In genomic region chr3:79045251-79045650, GRCm38 (mm10) we compare ENCODE assay signal across 27 mouse cellular contexts.
"Had no signal": no experiment of that assay in that cellular context is flagged by ENCODE, and none has a peak within 500 bp of the region (broad histone marks: within the 10 kb centered on the region; RNA-seq: fewer than 3 reads in every experiment).

No protein-coding gene starts in this region.

- H3K4me3 ChIP-seq: embryonic facial prominence, embryonic 10.5 days; embryonic facial prominence, embryonic 12.5 days; embryonic facial prominence, embryonic 13.5 days; embryonic facial prominence, embryonic 15.5 days; erythroblast, embryonic 14.5 days; forebrain, embryonic 10.5 days; forebrain, embryonic 12.5 days; forebrain, embryonic 13.5 days; forebrain, embryonic 15.5 days; gastrocnemius, adult 2 months; heart, adult 2 months had no signal

- H3K9ac ChIP-seq: embryonic facial prominence, embryonic 12.5 days; embryonic facial prominence, embryonic 13.5 days; embryonic facial prominence, embryonic 15.5 days; forebrain, embryonic 12.5 days; forebrain, embryonic 13.5 days; forebrain, embryonic 15.5 days; forebrain, postnatal 0 days had no signal

- DNase-seq: cerebellum, adult 8-10 months; cerebellum, adult 9-10 months; cerebellum, adult 9-11 months; cerebellum, postnatal 10 days; cerebellum, postnatal 14 days; cerebellum, postnatal 25 days; cerebellum, postnatal 36 days; embryo, embryonic 11 days; forebrain, postnatal 0 days; gastrocnemius, adult 2 months; gastrocnemius, postnatal 10 days; gastrocnemius, postnatal 14 days; gastrocnemius, postnatal 25 days; gastrocnemius, postnatal 36 days; heart, adult 18-20 months; heart, adult 2 months had no signal

- ATAC-seq: forebrain, embryonic 13.5 days; forebrain, embryonic 14.5 days; forebrain, embryonic 15.5 days; forebrain, embryonic 16.5 days; forebrain, postnatal 0 days had no signal

- H3K36me3 ChIP-seq: embryonic facial prominence, embryonic 10.5 days; embryonic facial prominence, embryonic 12.5 days; embryonic facial prominence, embryonic 13.5 days; embryonic facial prominence, embryonic 15.5 days; forebrain, embryonic 10.5 days; forebrain, embryonic 12.5 days; forebrain, embryonic 15.5 days had no signal

- H3K27me3 ChIP-seq: embryonic facial prominence, embryonic 12.5 days; embryonic facial prominence, embryonic 13.5 days; embryonic facial prominence, embryonic 15.5 days; forebrain, embryonic 12.5 days; forebrain, embryonic 13.5 days; forebrain, embryonic 15.5 days had no signal

- H3K4me1 ChIP-seq: embryonic facial prominence, embryonic 10.5 days; embryonic facial prominence, embryonic 12.5 days; embryonic facial prominence, embryonic 13.5 days; embryonic facial prominence, embryonic 15.5 days; forebrain, embryonic 10.5 days; forebrain, embryonic 12.5 days; forebrain, embryonic 13.5 days; forebrain, embryonic 15.5 days had no signal

- H3K9me3 ChIP-seq: embryonic facial prominence, embryonic 10.5 days; embryonic facial prominence, embryonic 12.5 days; embryonic facial prominence, embryonic 13.5 days; embryonic facial prominence, embryonic 15.5 days; forebrain, embryonic 10.5 days; forebrain, embryonic 12.5 days; forebrain, embryonic 13.5 days; forebrain, embryonic 15.5 days had no signal

- H3K27ac ChIP-seq: embryonic facial prominence, embryonic 10.5 days; embryonic facial prominence, embryonic 12.5 days; embryonic facial prominence, embryonic 13.5 days; embryonic facial prominence, embryonic 15.5 days; forebrain, embryonic 10.5 days; forebrain, embryonic 12.5 days; forebrain, embryonic 13.5 days; forebrain, embryonic 15.5 days; gastrocnemius, adult 2 months; heart, adult 2 months had no signal

- H3K4me2 ChIP-seq: embryonic facial prominence, embryonic 12.5 days; embryonic facial prominence, embryonic 13.5 days; embryonic facial prominence, embryonic 15.5 days; forebrain, embryonic 12.5 days; forebrain, embryonic 13.5 days; forebrain, embryonic 15.5 days had no signal
